Mouse (Mus musculus): ENCODE data around the gene Gucd1. TPM values are rescaled to one million over a fixed set of nuclear protein-coding genes. Genes with fewer than 3 reads are reported as not detected.
A peak's percentile ranks its signal among the peaks of the same experiment; 100 is the strongest.

Gucd1 gene
- total and polyA plus RNA-seq, 2 experiments from 2014 or later = 28.0 to 113 TPM

DNA sequence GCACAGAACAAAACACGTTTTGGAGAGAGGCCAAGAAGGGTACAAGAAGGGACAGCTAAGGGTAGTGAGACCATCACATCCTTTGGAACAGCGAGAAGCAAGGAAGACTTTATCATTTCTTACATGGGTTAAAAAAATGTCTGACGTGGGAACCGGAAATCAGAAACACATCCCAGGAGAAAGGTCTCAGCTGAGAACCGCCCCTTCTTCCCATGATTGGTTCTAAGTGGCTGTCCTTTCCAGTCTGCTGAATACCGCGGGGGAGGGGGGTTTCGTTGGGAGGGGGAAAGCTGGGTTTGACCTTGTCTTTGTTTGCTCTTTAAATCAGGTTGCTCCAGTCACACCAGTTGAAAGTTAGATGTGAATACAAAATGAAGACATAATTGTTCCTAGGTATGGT is 72.7 kb downstream of the Gucd1 start:
- H3K27ac ChIP-seq (ENCODE audit: low read depth) = peak overlapping the region; percentile 78

DNA sequence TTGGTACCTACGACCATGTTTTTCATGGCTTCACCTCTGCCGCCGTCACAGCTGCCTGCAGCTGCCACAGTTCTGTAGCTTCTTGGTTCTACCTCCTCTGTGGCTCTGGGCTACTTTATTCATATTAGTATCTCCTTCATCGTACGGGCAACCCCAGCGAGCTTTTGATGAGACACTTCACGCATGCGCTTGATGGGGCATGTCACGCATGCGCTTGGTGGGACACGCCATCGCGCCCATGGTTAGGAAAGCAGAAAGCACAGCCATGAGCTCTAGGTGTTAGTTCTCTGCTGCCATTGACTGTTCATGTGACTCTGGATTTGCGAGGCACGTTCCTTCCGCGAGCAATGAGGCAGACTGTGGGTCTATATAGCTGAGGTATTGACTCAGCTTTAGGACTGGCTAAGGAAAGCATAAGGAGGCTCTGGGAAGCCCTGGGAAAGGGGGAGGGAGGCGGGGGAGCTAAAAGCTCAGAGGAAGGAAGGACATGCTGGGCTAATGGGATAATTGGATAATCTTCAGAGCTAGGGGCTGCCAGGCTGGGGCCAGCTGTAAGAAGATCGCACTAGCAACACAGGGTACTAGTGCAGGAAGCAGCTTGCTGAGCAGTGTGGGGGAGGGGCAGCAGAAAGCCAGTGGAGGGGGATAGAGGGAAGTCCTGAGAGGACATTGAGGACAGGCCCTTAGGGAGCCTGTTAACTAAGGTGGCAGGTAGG is 73.5 kb downstream of the Gucd1 start:
- ATAC-seq (ENCODE audit: insufficient read depth, low read depth) = no peak
- peak overlapping the region; percentile 78 for H3K27ac ChIP-seq (ENCODE audit: low read depth)
- no peak overlapping the region for H3K4me2 ChIP-seq (ENCODE audit: low read depth, low read length)
- H3K9me3 ChIP-seq (replicated peaks; ENCODE audit: control insufficient read depth, low read length) = no peaks in the 10 kb centered on the region
- H3K4me3 ChIP-seq (ENCODE audit: low read depth, low read length) = no peak overlapping the region
- no peaks in the 10 kb centered on the region for H3K36me3 ChIP-seq (replicated peaks; ENCODE audit: control insufficient read depth, insufficient read depth, low read length)
- H3K27me3 ChIP-seq (ENCODE audit: control insufficient read depth, insufficient read depth, low read length) = no peaks in the 10 kb centered on the region
- H3K4me1 ChIP-seq (ENCODE audit: control insufficient read depth, insufficient read depth) = peaks cover 40% of the 10 kb centered on the region
- 75% methylated on average over 19 of the region's 19 CpGs for WGBS
- no peak overlapping the region for H3K9ac ChIP-seq (replicated peaks; ENCODE audit: low read depth, low read length)
- DNase-seq (ENCODE audit: low spot score) = no peak
- TF ChIP-seq CTCF (IDR thresholded peaks at IDR 0.05; ENCODE audit: low read depth) (no peak), EP300 (IDR thresholded peaks at IDR 0.05; ENCODE audit: low read depth) (no peak)

More for the DNA sequence above, 72.7 kb downstream of the Gucd1 start:
- ATAC-seq (ENCODE audit: insufficient read depth, low read depth) (no peak), DNase-seq (ENCODE audit: low spot score) (no peak)
- no peak for TF ChIP-seq EP300 (IDR thresholded peaks at IDR 0.05; ENCODE audit: low read depth)
- no peak overlapping the region for H3K9ac ChIP-seq (replicated peaks; ENCODE audit: low read depth, low read length)
- WGBS = 37% methylated on average over 8 of the region's 8 CpGs
- no peaks in the 10 kb centered on the region for H3K9me3 ChIP-seq (replicated peaks; ENCODE audit: control insufficient read depth, low read length)
- H3K36me3 ChIP-seq (replicated peaks; ENCODE audit: control insufficient read depth, insufficient read depth, low read length) = no peaks in the 10 kb centered on the region
- H3K4me2 ChIP-seq (ENCODE audit: low read depth, low read length) = no peak overlapping the region
- no peak overlapping the region for H3K4me3 ChIP-seq (ENCODE audit: low read depth, low read length)
- peaks cover 47% of the 10 kb centered on the region for H3K4me1 ChIP-seq (ENCODE audit: control insufficient read depth, insufficient read depth)
- no peaks in the 10 kb centered on the region for H3K27me3 ChIP-seq (ENCODE audit: control insufficient read depth, insufficient read depth, low read length)

DNA sequence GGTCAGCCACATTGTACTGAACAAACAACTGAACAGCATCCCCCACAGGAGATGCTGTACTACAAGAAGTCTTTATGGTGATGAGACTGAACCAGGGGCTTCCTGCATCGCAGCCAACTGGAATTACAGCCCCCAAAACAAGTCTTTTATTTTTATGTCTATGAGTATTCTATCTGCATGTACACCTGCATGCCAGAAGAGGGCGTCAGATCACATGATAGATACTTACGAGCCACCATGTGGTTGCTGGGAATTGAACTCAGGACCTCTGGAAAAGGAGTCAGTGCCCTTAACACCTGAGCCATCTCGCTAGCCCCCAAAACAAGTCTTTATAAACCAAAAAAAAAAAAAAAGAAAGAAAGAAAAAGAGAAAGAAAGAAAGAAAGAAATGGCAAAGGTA is 74.8 kb downstream of the Gucd1 start:
- Histone ChIP-seq H3K36me3 (replicated peaks; ENCODE audit: control insufficient read depth, insufficient read depth, low read length) (no peaks in the 10 kb centered on the region), H3K9me3 (replicated peaks; ENCODE audit: control insufficient read depth, low read length) (no peaks in the 10 kb centered on the region), H3K4me3 (ENCODE audit: low read depth, low read length) (no peak overlapping the region), H3K27ac (ENCODE audit: low read depth) (no peak overlapping the region), H3K27me3 (ENCODE audit: control insufficient read depth, insufficient read depth, low read length) (no peaks in the 10 kb centered on the region), H3K9ac (replicated peaks; ENCODE audit: low read depth, low read length) (no peak overlapping the region), H3K4me1 (ENCODE audit: control insufficient read depth, insufficient read depth) (peaks cover 35% of the 10 kb centered on the region), H3K4me2 (ENCODE audit: low read depth, low read length) (no peak overlapping the region)
- TF ChIP-seq EP300 (IDR thresholded peaks at IDR 0.05; ENCODE audit: low read depth) (no peak), CTCF (IDR thresholded peaks at IDR 0.05; ENCODE audit: low read depth) (no peak)
- DNase-seq (ENCODE audit: low spot score) = no peak
- 88% methylated on average over 4 of the region's 4 CpGs for WGBS
- ATAC-seq (ENCODE audit: insufficient read depth, low read depth) = no peak

DNA sequence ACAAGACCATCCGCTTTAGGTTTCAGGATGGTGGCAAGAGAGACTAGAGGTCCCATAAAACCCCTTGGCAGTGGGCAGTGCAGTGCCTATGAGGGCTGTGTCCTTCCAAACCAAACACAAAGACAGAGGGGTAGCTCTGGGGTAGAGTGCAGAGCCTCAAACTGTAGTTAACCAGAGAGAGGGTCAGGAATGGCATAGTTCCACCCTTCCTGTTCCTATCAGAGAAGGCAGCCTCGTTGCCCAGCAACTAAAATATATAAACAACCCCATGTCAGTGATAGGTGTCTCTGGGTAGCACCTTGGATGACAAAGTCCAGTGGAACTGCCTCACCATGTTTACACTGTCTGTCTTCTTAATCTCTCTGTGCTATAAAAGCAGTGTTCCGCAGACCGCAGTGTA is 76.0 kb downstream of the Gucd1 start:
- Histone ChIP-seq H3K27ac (ENCODE audit: low read depth) (no peak overlapping the region), H3K4me2 (ENCODE audit: low read depth, low read length) (no peak overlapping the region)

DNA sequence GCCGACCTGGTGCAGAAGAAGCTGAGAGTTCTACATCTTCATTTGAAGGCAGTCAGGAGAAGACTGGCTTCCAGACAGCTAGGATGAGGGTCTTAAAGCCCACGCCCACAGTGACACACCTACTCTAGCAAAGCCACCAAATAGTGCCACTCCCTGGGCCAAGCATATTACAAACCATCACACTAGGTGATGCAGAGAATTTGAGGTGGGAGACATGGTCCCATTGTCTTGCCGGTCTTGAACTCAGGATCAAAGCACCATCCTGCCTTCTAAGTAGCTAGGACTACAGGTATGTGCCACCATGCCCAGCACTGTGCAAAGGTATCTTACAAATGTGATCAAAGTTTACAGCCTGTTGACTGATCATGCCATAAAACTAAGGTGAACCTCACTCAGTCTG is 77.0 kb downstream of the Gucd1 start:
- Histone ChIP-seq H3K36me3 (replicated peaks; ENCODE audit: control insufficient read depth, insufficient read depth, low read length) (no peaks in the 10 kb centered on the region), H3K4me2 (ENCODE audit: low read depth, low read length) (no peak overlapping the region), H3K4me1 (ENCODE audit: control insufficient read depth, insufficient read depth) (peaks cover 27% of the 10 kb centered on the region), H3K4me3 (ENCODE audit: low read depth, low read length) (no peak overlapping the region), H3K27ac (ENCODE audit: low read depth) (no peak overlapping the region), H3K27me3 (ENCODE audit: control insufficient read depth, insufficient read depth, low read length) (no peaks in the 10 kb centered on the region), H3K9me3 (replicated peaks; ENCODE audit: control insufficient read depth, low read length) (no peaks in the 10 kb centered on the region), H3K9ac (replicated peaks; ENCODE audit: low read depth, low read length) (no peak overlapping the region)
- no peak for TF ChIP-seq EP300 (IDR thresholded peaks at IDR 0.05; ENCODE audit: low read depth)
- no peak for TF ChIP-seq CTCF (IDR thresholded peaks at IDR 0.05; ENCODE audit: low read depth)
- DNase-seq (ENCODE audit: low spot score) (no peak), ATAC-seq (ENCODE audit: insufficient read depth, low read depth) (no peak)
- 94% methylated on average over 3 of the region's 3 CpGs for WGBS

More for the DNA sequence above, 76.0 kb downstream of the Gucd1 start:
- H3K4me1 ChIP-seq (ENCODE audit: control insufficient read depth, insufficient read depth) = peaks cover 27% of the 10 kb centered on the region
- H3K27me3 ChIP-seq (ENCODE audit: control insufficient read depth, insufficient read depth, low read length) = no peaks in the 10 kb centered on the region
- ATAC-seq (ENCODE audit: insufficient read depth, low read depth) (no peak), DNase-seq (ENCODE audit: low spot score) (no peak)
- 37% methylated on average over 4 of the region's 4 CpGs for WGBS
- H3K36me3 ChIP-seq (replicated peaks; ENCODE audit: control insufficient read depth, insufficient read depth, low read length) = no peaks in the 10 kb centered on the region
- no peaks in the 10 kb centered on the region for H3K9me3 ChIP-seq (replicated peaks; ENCODE audit: control insufficient read depth, low read length)
- H3K9ac ChIP-seq (replicated peaks; ENCODE audit: low read depth, low read length) = no peak overlapping the region
- TF ChIP-seq EP300 (IDR thresholded peaks at IDR 0.05; ENCODE audit: low read depth) = no peak
- no peak overlapping the region for H3K4me3 ChIP-seq (ENCODE audit: low read depth, low read length)

Measured in heart, postnatal 0 days (tissue).